Mouse (Mus musculus): ENCODE measurements around the gene Cuta.

Cuta gene

GRCm38 (mm10) chr17:26886047-26886749 is 53.2 kb downstream of the Cuta start:
- DNase-seq (ENCODE audit: low spot score), result peak; percentile 65

- peak; percentile 35 for DNase-seq (ENCODE audit: low spot score)
Observed at GRCm38 (mm10) chr17:26884995-26885926, 54.1 kb downstream of the Cuta start.
